Comparison of ENCODE assay signal across 13 mouse cellular contexts in the genomic region with DNA sequence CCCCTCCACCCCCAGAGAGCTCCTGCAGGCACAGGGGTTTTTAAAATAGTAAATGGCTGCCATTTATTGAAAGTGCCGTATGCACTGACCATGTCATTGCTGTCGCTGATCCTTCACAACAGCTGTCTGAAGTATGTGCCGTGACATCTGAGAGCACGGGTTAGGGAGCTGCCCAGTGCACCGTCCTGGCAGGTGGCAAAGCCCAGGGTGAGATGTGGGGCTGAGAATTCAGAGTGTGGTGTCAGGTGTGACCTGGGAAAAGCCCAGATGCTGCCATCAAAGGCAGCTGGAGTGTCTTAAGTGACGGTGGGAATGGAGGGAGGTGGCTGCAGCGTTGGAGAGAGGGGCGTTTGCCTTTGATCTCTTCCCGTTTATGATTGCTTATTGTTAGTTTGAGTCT.
DNase-seq lines count a peak whose midpoint lies in the region; ATAC-seq and TF ChIP-seq lines count a peak whose summit lies in the region.
"Had no signal": no experiment of that assay in that cellular context is flagged by ENCODE, and none has a peak within 500 bp of the region (broad histone marks: within the 10 kb centered on the region; RNA-seq: fewer than 3 reads in every experiment).

No protein-coding gene starts in this region.

- TF ChIP-seq EP300 in lung, postnatal 0 days (IDR thresholded peaks at IDR 0.05): no peak

- H3K4me3 ChIP-seq in limb, embryonic 12.5 days (replicated peaks): no peak overlapping the region
- H3K4me3 ChIP-seq in limb, embryonic 10.5 days: no peak overlapping the region
- peak overlapping the region; percentile 24; the same call in 1 of the 2 replicates for H3K4me3 ChIP-seq in gastrocnemius, adult 2 months
- no peak overlapping the region for H3K4me3 ChIP-seq in hindbrain, embryonic 13.5 days
- H3K4me3 ChIP-seq in midbrain, embryonic 16.5 days (ENCODE audit: low read depth, low read length): no peak overlapping the region
- H3K4me3 ChIP-seq in lung, postnatal 0 days (ENCODE audit: low read depth, low read length): no peak overlapping the region

- no peak for TF ChIP-seq CTCF in gastrocnemius, adult 2 months (IDR thresholded peaks at IDR 0.05)
- TF ChIP-seq CTCF in lung, postnatal 0 days (IDR thresholded peaks at IDR 0.05): no peak

- peak; percentile 46; the same call in 1 of the 2 replicates for ATAC-seq in limb, embryonic 12.5 days (ENCODE audit: insufficient number of reproducible peaks, insufficient read depth, low FRiP score, low TSS enrichment, low read depth)
- no peak for ATAC-seq in hindbrain, embryonic 13.5 days (ENCODE audit: low FRiP score)
- no peak for ATAC-seq in midbrain, embryonic 16.5 days
- ATAC-seq in lung, postnatal 0 days: no peak

- 0 out of 2 replicates have a peak, but pooled peaks cover 4% of the 10 kb centered on the region for H3K9me3 ChIP-seq in limb, embryonic 12.5 days
- no peaks in the 10 kb centered on the region for H3K9me3 ChIP-seq in limb, embryonic 10.5 days (replicated peaks)
- H3K9me3 ChIP-seq in hindbrain, embryonic 13.5 days: no peaks in the 10 kb centered on the region
- H3K9me3 ChIP-seq in midbrain, embryonic 16.5 days (replicated peaks; ENCODE audit: control insufficient read depth, low read length, poor library complexity, severe bottlenecking): no peaks in the 10 kb centered on the region
- no peaks in the 10 kb centered on the region for H3K9me3 ChIP-seq in lung, postnatal 0 days (ENCODE audit: low read length)

- no peak overlapping the region for H3K27ac ChIP-seq in limb, embryonic 12.5 days
- no peak overlapping the region for H3K27ac ChIP-seq in limb, embryonic 10.5 days
- H3K27ac ChIP-seq in gastrocnemius, adult 2 months: peak overlapping the region; percentile 84
- peak overlapping the region; percentile 74 for H3K27ac ChIP-seq in hindbrain, embryonic 13.5 days
- peak overlapping the region; percentile 14; the same call in 1 of the 2 replicates for H3K27ac ChIP-seq in midbrain, embryonic 16.5 days (ENCODE audit: low read length)
- no peak overlapping the region for H3K27ac ChIP-seq in lung, postnatal 0 days (ENCODE audit: low read length)
- H3K27ac ChIP-seq: kidney, postnatal 0 days had no signal

- no peak overlapping the region for H3K9ac ChIP-seq in limb, embryonic 12.5 days (replicated peaks)
- H3K9ac ChIP-seq in hindbrain, embryonic 13.5 days: peak overlapping the region; percentile 39; the same call in 1 of the 2 replicates
- H3K9ac ChIP-seq in midbrain, embryonic 16.5 days (ENCODE audit: low read depth, low read length): no peak overlapping the region
- no peak overlapping the region for H3K9ac ChIP-seq in lung, postnatal 0 days (replicated peaks; ENCODE audit: low read depth)

- H3K27me3 ChIP-seq in limb, embryonic 12.5 days: no peaks in the 10 kb centered on the region
- no peaks in the 10 kb centered on the region for H3K27me3 ChIP-seq in limb, embryonic 10.5 days (ENCODE audit: low read depth, poor library complexity, severe bottlenecking)
- H3K27me3 ChIP-seq in hindbrain, embryonic 13.5 days: no peaks in the 10 kb centered on the region
- no peaks in the 10 kb centered on the region for H3K27me3 ChIP-seq in midbrain, embryonic 16.5 days (ENCODE audit: control insufficient read depth, insufficient read depth, low read depth, low read length)
- H3K27me3 ChIP-seq in lung, postnatal 0 days (replicated peaks; ENCODE audit: insufficient read depth, low read length): no peaks in the 10 kb centered on the region

- H3K4me2 ChIP-seq in limb, embryonic 12.5 days: no peak overlapping the region
- no peak overlapping the region for H3K4me2 ChIP-seq in hindbrain, embryonic 13.5 days
- no peak overlapping the region for H3K4me2 ChIP-seq in midbrain, embryonic 16.5 days (ENCODE audit: low read length)
- H3K4me2 ChIP-seq in lung, postnatal 0 days (replicated peaks; ENCODE audit: low read depth, low read length): no peak overlapping the region

- peaks cover 21% of the 10 kb centered on the region for H3K36me3 ChIP-seq in limb, embryonic 12.5 days
- H3K36me3 ChIP-seq in limb, embryonic 10.5 days: peaks cover 22% of the 10 kb centered on the region
- H3K36me3 ChIP-seq in hindbrain, embryonic 13.5 days: peaks cover 41% of the 10 kb centered on the region
- H3K36me3 ChIP-seq in midbrain, embryonic 16.5 days (ENCODE audit: control insufficient read depth, insufficient read depth, low read length): peaks cover 10% of the 10 kb centered on the region
- H3K36me3 ChIP-seq in lung, postnatal 0 days (ENCODE audit: insufficient read depth, low read length): no peaks in the 10 kb centered on the region

- DNase-seq in limb, embryonic 10.5 days (ENCODE audit: low spot score): no peak
- DNase-seq in gastrocnemius, adult 2 months: peak; percentile 87
- no peak for DNase-seq in lung, postnatal 0 days (ENCODE audit: low spot score)
- DNase-seq in right cerebral cortex, postnatal 36 days (ENCODE audit: low spot score in 2 of 2): no peak
- DNase-seq in lung, postnatal 25 days (ENCODE audit: low spot score): no peak
- DNase-seq: adrenal gland, postnatal 10 days; cerebellum, postnatal 36 days; heart, adult 11 months; lung, postnatal 4 days had no signal

- 30% methylated on average over 9 of the region's 9 CpGs for WGBS in limb, embryonic 12.5 days
- WGBS in limb, embryonic 10.5 days: 40% methylated on average over 9 of the region's 9 CpGs
- WGBS in hindbrain, embryonic 13.5 days: 28% methylated on average over 9 of the region's 9 CpGs
- WGBS in midbrain, embryonic 16.5 days: 23% methylated on average over 9 of the region's 9 CpGs
- WGBS in lung, postnatal 0 days: 60% methylated on average over 9 of the region's 9 CpGs

- peaks cover 36% of the 10 kb centered on the region for H3K4me1 ChIP-seq in limb, embryonic 12.5 days (replicated peaks)
- H3K4me1 ChIP-seq in limb, embryonic 10.5 days: peaks cover 39% of the 10 kb centered on the region
- peaks cover 68% of the 10 kb centered on the region for H3K4me1 ChIP-seq in hindbrain, embryonic 13.5 days (replicated peaks)
- H3K4me1 ChIP-seq in midbrain, embryonic 16.5 days (ENCODE audit: control insufficient read depth, insufficient read depth, low read length): peaks cover 30% of the 10 kb centered on the region
- no peaks in the 10 kb centered on the region; the same call in 1 of the 2 replicates for H3K4me1 ChIP-seq in lung, postnatal 0 days (ENCODE audit: insufficient read depth, low read depth, low read length)

- intact Hi-C loops in gastrocnemius, adult 2 months (cut with DNase I): loop anchor here (5.0 kb wide), 1 partner anchor 145 kb away; no protein-coding TSS in a partner anchor

Comparison
In these comparisons a context has a peak if more than half of its experiments do, and no peak if none do; other contexts are left out.
1. H3K27ac ChIP-seq: peak in gastrocnemius, adult 2 months (single experiment), hindbrain, embryonic 13.5 days (single experiment) and midbrain, embryonic 16.5 days (single experiment); none in limb, embryonic 12.5 days (single experiment), limb, embryonic 10.5 days (single experiment) and lung, postnatal 0 days (single experiment).